Mouse (Mus musculus) cerebellum, adult 2 months (tissue): Measurements from ENCODE around the gene Epop. TPM values are rescaled to one million over a fixed set of nuclear protein-coding genes. Genes with fewer than 3 reads are reported as not detected.

Experiments used
- DNase-seq, 2 experiments: peaks; one replicate each; pipeline ENCODE4 v3.0.0; 2021
- H3K27ac ChIP-seq: fragments of 200-500 bp; 2 replicates; pipeline ENCODE4 v1.5.1; 2012; ENCODE audit warnings: low read length, control low read depth, inconsistent platforms; ENCODE audit not compliant: insufficient read depth
- H3K27me3 ChIP-seq: fragments of 200-500 bp; 2 replicates; pipeline ENCODE4 v1.6.1; 2012; ENCODE audit warnings: inconsistent platforms, mild to moderate bottlenecking, low read length, moderate library complexity; ENCODE audit not compliant: control insufficient read depth, insufficient read depth
- H3K4me1 ChIP-seq: fragments of 200-500 bp; 2 replicates; pipeline ENCODE4 v1.6.1; 2011; ENCODE audit warnings: low read length; ENCODE audit not compliant: control insufficient read depth, insufficient read depth
- H3K4me3 ChIP-seq: fragments of 200-500 bp; replicated peaks from 2 replicates; pipeline ENCODE3; 2011; ENCODE audit warnings: mild to moderate bottlenecking, low read depth, low read length, control low read depth; ENCODE audit not compliant: insufficient read depth
- CTCF ChIP-seq: fragments of 200-500 bp; IDR thresholded peaks from 2 replicates; pipeline ENCODE4 v1.5.1; 2011; ENCODE audit warnings: low read depth, mild to moderate bottlenecking, control low read depth, low read length, moderate library complexity, borderline replicate concordance; ENCODE audit not compliant: insufficient read depth
- POLR2A ChIP-seq: fragments of 200-500 bp; IDR thresholded peaks from 2 replicates; pipeline ENCODE4 v1.6.1; 2011; ENCODE audit warnings: low read length, control low read depth, borderline replicate concordance; ENCODE audit not compliant: insufficient read depth
- WGBS: fragments of 180-500 bp; shearing (Covaris S2); methylation state at CpG from one replicate; pipeline ENCODE4 v1.1.7; 2018; 5-methylcytosine and 5-hydroxymethylcytosine counted together
- polyA plus RNA-seq: library from polyadenylated mRNA; depleted of rRNA; stranded (reverse); fragments of >200 nt; gene quantifications from 2 replicates; pipeline ENCODE4 v1.2.3, GENCODE M21; 2012

Epop gene
- polyA plus RNA-seq, 1 experiment: 5.4 TPM

DNA sequence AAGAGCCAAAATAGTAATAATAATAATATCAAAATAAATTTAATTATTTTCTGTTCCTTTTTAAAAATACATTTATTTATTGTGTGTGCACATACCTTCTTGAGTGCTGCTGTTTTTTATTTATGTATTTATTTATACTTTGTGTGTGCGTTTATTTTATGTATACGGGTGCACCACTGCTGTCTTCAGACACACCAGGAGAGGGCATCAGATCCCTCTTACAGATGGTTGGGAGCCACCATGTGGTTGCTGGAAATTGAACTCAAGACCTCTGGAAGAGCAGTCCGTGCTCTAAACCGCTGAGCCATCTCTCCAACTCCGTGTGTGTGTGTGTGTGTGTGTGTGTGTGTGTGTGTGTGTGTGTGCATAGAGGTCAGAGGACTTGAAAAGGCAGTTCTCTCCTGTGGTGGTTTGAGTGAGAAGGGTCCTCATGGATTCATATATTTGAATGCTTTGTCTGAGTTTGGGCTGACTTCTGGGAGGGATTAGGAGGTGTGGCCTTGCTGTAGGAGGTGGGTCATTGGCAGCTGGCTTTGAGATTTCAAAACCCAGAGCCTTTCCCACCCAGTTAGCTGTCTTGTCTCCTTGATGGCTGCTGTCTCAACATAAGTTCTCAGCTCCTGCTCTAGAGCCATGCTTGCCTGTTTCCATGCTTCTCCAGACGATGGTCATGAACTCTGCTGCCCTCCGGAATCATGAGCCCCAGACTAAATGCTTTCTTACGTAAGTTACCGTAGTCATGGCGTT lies 31.4 kb downstream of the Epop start:
- Histone ChIP-seq H3K27ac (no peak overlapping the region), H3K4me3 (no peak overlapping the region), H3K27me3 (no peaks in the 10 kb centered on the region), H3K4me1 (no peaks in the 10 kb centered on the region)
- 80% methylated on average over 10 of the region's 10 CpGs for WGBS
- no peak for DNase-seq
- TF ChIP-seq CTCF (no peak), POLR2A (no peak)

DNA sequence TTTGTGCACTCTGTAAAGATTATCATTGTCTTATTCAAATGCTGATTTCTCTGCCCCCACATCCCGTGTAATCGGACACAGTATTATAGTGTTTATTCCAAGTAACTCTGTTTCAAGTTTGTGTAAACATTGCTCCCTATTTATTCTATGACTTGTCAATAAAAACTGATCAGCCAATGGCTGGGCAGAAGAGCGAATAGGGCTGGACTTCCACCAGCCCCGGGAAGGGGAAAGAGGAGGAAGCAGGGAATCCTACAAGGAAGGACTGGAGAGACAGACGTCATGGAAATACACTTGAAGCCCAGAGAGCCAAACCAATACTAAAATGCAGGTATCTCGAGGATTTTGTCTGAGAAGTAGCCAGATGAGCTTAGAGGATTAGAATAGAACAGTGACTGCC lies 35.4 kb downstream of the Epop start:
- no peak overlapping the region for H3K27ac ChIP-seq
- no peak for DNase-seq
- 74% methylated on average over 6 of the region's 6 CpGs for WGBS

DNA sequence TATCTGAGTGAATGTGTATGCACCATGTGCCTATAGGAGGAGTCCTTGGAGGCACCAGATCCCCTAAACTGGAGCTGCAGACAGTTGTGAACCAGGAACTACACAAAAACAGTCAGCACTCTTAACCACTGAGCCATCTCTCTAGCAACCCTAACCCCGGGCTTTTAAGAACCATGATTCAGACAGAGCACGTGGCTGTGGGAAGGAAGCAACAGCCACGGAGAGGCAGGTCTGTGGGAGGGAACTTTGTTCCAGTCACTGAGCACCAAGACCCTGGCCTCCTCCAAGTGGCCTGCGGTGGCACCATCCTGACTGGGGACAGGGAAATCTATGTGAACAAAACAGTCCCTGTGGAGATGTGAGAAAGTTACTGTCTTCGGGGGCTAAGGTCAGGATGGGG lies 37.6 kb downstream of the Epop start:
- peaks cover 9% of the 10 kb centered on the region for H3K4me1 ChIP-seq
- no peaks in the 10 kb centered on the region for H3K27me3 ChIP-seq
- no peak overlapping the region for H3K27ac ChIP-seq
- 58% methylated on average over 5 of the region's 5 CpGs for WGBS
- no peak overlapping the region for H3K4me3 ChIP-seq
- DNase-seq: no peak
- TF ChIP-seq POLR2A (no peak), CTCF (no peak)

More for the DNA sequence above, 35.4 kb downstream of the Epop start:
- no peaks in the 10 kb centered on the region for H3K27me3 ChIP-seq
- no peak overlapping the region for H3K4me3 ChIP-seq
- no peak for TF ChIP-seq POLR2A
- no peak for TF ChIP-seq CTCF
- peaks cover 9% of the 10 kb centered on the region for H3K4me1 ChIP-seq

GRCm38 (mm10) chr11:97590227-97590960 lies 39.1 kb downstream of the Epop start:
- 11% methylated on average over 24 of the region's 24 CpGs for WGBS
- peaks cover 9% of the 10 kb centered on the region for H3K4me1 ChIP-seq
- H3K27me3 ChIP-seq: no peaks in the 10 kb centered on the region
- DNase-seq: peak; percentile 58 to 68
- no peak for TF ChIP-seq POLR2A
- TF ChIP-seq CTCF: no peak
- peak overlapping the region; percentile 51 for H3K4me3 ChIP-seq
- no peak overlapping the region; the same call in 1 of the 2 replicates for H3K27ac ChIP-seq

DNA sequence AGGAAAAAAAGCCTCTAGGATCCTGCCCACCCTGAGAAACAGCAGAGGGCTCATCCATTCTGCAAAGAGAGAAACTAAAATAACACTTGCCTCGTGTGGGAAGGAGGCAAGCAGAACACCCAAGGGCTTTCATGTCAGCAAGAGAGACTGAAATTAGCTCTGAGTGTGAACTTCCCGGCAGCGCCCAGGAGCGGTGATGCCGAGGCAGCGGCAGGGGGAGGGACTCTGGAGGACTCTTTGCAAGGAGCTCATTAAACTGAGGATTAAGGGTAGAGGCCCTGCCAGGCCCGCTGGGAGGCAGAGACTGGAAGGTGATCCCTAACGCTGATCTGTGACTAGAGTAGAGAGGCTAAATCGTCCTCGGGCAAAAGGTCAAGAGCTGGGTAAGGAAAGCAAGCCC lies 40.3 kb downstream of the Epop start:
- peak in 1 of 2 experiments; percentile 14 for DNase-seq
- no peak overlapping the region for H3K27ac ChIP-seq
- H3K27me3 ChIP-seq: no peaks in the 10 kb centered on the region
- no peak for TF ChIP-seq POLR2A
- no peak for TF ChIP-seq CTCF
- peaks cover 9% of the 10 kb centered on the region for H3K4me1 ChIP-seq
- 80% methylated on average over 10 of the region's 10 CpGs for WGBS
- H3K4me3 ChIP-seq: no peak overlapping the region

DNA sequence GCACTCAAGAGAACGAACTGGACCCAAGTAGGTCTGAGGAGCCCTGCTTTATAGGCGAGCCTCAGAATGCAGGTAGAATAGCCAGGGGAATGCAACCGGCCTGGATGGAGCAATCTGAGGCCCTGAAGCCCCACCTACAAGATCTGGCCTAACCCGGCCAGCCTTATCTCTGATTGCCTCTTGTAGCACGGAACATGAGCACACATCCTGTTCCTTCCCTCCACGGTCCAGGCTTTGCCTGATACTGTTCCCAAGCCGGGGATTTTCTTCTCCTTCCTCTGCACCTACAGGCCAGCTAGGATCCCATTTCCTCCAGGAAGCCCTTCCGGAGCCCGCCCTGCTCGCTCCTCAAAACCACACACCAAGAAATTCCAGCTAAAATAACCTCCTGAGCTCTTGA lies 43.6 kb downstream of the Epop start:
- H3K27ac ChIP-seq: no peak overlapping the region
- H3K4me3 ChIP-seq: no peak overlapping the region
- H3K4me1 ChIP-seq: peaks cover 9% of the 10 kb centered on the region
- WGBS: 92% methylated on average over 10 of the region's 10 CpGs
- no peak for TF ChIP-seq CTCF
- TF ChIP-seq POLR2A: no peak
- DNase-seq: no peak
- H3K27me3 ChIP-seq: no peaks in the 10 kb centered on the region

- no peaks in the 10 kb centered on the region for H3K4me1 ChIP-seq
- 72% methylated on average over 7 of the region's 7 CpGs for WGBS
- H3K27me3 ChIP-seq: no peaks in the 10 kb centered on the region
- H3K27ac ChIP-seq: no peak overlapping the region
- no peak for DNase-seq
- no peak overlapping the region for H3K4me3 ChIP-seq
- TF ChIP-seq CTCF (no peak), POLR2A (no peak)
Measured at GRCm38 (mm10) chr11:97584476-97584875, 45.0 kb downstream of the Epop start.
